Mouse (Mus musculus) layer of hippocampus, adult 18-20 months (tissue): ENCODE measurements around the gene Bbs12. TPM values are rescaled to one million over a fixed set of nuclear protein-coding genes. Genes with fewer than 3 reads are reported as not detected.

Experiments
- total RNA-seq, 2 experiments: library from RNA; stranded (reverse); gene quantifications; 2 replicates each; pipeline ENCODE4 v1.2.3; 2021

The Bbs12 gene
- total RNA-seq, 2 experiments from 2014 or later = 5.2 to 6.3 TPM

Other genes with a start within 250 kb of the Bbs12 start
- gene Adad1, start 249.0 kb upstream of the Bbs12 start, total RNA-seq = not detected
- not detected for gene Il2, start 186.6 kb upstream of the Bbs12 start, total RNA-seq
- gene Il21, start 79.9 kb upstream of the Bbs12 start, total RNA-seq = under 1 TPM in 1 of 2 experiments, not detected in 1; 0.23 TPM
- 10 to 100 TPM in 1 of 2 experiments, 1 to 10 TPM in 1; 9.0 to 13.3 TPM for gene Cetn4, start 154 bp downstream of the Bbs12 start, total RNA-seq
- gene Fgf2, start 35.8 kb downstream of the Bbs12 start, total RNA-seq = 10 to 100 TPM in 1 of 2 experiments, 1 to 10 TPM in 1; 8.4 to 11.4 TPM
- 10 to 100 TPM; 26.8 to 31.0 TPM for gene Spata5, start 107.3 kb downstream of the Bbs12 start, total RNA-seq
- gene Nudt6, start 107.7 kb downstream of the Bbs12 start, total RNA-seq = 1 to 10 TPM; 4.7 to 7.1 TPM